Mouse (Mus musculus) hindbrain, embryonic 11.5 days (tissue): ENCODE measurements at regions not wholly inside any gene's neighbourhood (a gene's known extent, or its start where the extent isn't known, plus 50 kb on each side); places are given as distances from the start of the nearest gene placed in this dataset.

Source experiments
- ATAC-seq: fragments of 200-750 bp; cut with Nextera tagmentation; 2 replicates; pipeline ENCODE4 v1.8.0; 2017; ENCODE audit warnings: mild to moderate bottlenecking, moderate TSS enrichment, moderate library complexity; ENCODE audit not compliant: low FRiP score
- DNase-seq: peaks from one replicate; pipeline ENCODE4 v3.0.0-alpha.2; 2015; ENCODE audit warnings: low spot score
- H3K27ac ChIP-seq: fragments of 300-500 bp; sonication (generic); 2 replicates; pipeline ENCODE4 v1.5.1; 2014; ENCODE audit warnings: mild to moderate bottlenecking, low read depth, low read length
- H3K27me3 ChIP-seq: fragments of 300-500 bp; sonication (generic); 2 replicates; pipeline ENCODE4 v1.6.1; 2014; ENCODE audit warnings: mild to moderate bottlenecking, low read length, moderate library complexity, mixed read lengths; ENCODE audit not compliant: control insufficient read depth, insufficient read depth
- H3K36me3 ChIP-seq: fragments of 300-500 bp; sonication (generic); 2 replicates; pipeline ENCODE4 v1.6.1; 2014; ENCODE audit warnings: mild to moderate bottlenecking, low read length, moderate library complexity, mixed read lengths; ENCODE audit not compliant: control insufficient read depth, insufficient read depth
- H3K4me1 ChIP-seq: fragments of 300-500 bp; sonication (generic); replicated peaks from 2 replicates; pipeline ENCODE4 v1.6.1; 2014; ENCODE audit warnings: low read length, mixed read lengths; ENCODE audit not compliant: control insufficient read depth, insufficient read depth
- H3K4me2 ChIP-seq: fragments of 300-500 bp; sonication (generic); replicated peaks from 2 replicates; pipeline ENCODE4 v1.6.1; 2014; ENCODE audit warnings: mild to moderate bottlenecking, low read depth, low read length
- H3K4me3 ChIP-seq: fragments of 300-500 bp; sonication (generic); 2 replicates; pipeline ENCODE4 v1.5.1; 2014; ENCODE audit warnings: low read depth, low read length
- H3K9ac ChIP-seq: fragments of 300-500 bp; sonication (generic); 2 replicates; pipeline ENCODE4 v1.6.1; 2014; ENCODE audit warnings: low read depth, low read length
- H3K9me3 ChIP-seq: fragments of 300-500 bp; sonication (generic); 2 replicates; pipeline ENCODE4 v1.6.1; 2016; ENCODE audit warnings: low read length; ENCODE audit not compliant: control insufficient read depth
- WGBS: fragments of 180-500 bp; shearing (Covaris S2); extraction: QIAGEN DNeasy Blood & Tissue Kit; methylation state at CpG from one replicate; pipeline ENCODE4 v1.1.7; 2014; 5-methylcytosine and 5-hydroxymethylcytosine counted together

DNA sequence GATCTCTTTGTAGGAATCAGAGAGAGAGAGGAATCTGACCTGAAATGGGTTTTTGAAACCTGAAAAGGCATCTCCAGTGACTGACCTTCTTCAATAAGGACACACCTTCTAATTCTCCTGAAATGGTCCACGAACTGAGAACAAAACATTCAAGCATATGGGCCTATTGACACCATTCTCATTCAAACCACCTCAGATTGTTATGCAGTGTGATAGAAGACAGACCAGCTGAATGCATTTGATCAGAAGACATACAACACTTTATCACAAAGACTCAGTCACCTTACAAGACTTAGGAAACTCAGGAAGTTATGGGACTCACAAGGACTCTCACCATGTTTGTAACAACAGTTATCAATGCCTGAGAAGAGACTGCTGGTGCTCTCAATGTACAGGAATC, 256.7 kb downstream of the Rpl10l start:
- WGBS, result 54% methylated on average over 1 of the region's 1 CpGs
- Histone ChIP-seq H3K4me2 (no peak overlapping the region), H3K4me1 (no peaks in the 10 kb centered on the region), H3K36me3 (no peaks in the 10 kb centered on the region), H3K9ac (no peak overlapping the region), H3K9me3 (no peaks in the 10 kb centered on the region), H3K27me3 (no peaks in the 10 kb centered on the region), H3K27ac (no peak overlapping the region), H3K4me3 (no peak overlapping the region)
- ATAC-seq (no peak), DNase-seq (no peak)

DNA sequence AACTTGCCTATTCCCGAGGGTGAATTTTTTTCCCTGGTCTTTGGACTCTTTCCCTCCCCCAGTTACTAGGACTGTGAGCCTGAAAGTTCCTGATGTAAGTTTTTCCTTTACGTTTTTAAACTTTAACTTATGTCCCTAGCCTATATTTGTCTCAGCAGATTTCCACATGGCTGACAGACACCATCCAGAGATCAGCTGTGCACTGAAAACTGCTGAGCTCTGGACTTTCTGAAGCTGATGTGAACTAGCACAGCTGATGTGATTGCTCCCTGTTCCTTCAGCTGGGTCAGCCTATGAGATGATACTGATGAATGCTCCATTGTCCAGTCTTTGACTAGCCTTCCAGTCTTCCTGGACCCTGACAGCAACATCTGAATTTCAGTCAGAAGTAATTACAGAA, 271.5 kb downstream of the Rpl10l start:
- Histone ChIP-seq H3K4me3 (no peak overlapping the region), H3K36me3 (no peaks in the 10 kb centered on the region), H3K4me1 (no peaks in the 10 kb centered on the region), H3K9ac (no peak overlapping the region), H3K9me3 (no peaks in the 10 kb centered on the region), H3K4me2 (no peak overlapping the region), H3K27ac (no peak overlapping the region), H3K27me3 (no peaks in the 10 kb centered on the region)
- no peak for ATAC-seq
- DNase-seq, result no peak
- 74% methylated on average over 2 of the region's 2 CpGs for WGBS
